Mouse (Mus musculus): ENCODE measurements around the gene Pml.

DNA sequence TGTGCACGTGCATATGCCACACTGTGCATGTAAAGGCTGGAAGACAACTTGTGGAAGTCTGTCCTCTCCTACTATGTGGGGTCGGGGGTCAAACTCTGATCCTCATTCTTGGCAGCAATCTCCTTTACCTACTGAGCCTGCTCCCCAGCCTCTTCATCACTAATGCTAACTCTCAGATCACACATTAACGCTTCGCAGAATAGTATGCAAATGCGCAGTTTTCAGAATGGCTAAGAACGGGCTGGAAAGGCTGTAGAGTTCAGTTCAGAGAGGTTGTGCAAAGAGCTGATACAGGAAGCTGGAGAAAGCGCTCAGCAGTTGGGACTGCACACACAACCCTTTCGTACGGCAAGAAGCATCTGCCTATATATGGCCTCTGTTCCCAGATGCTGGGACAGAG is 23.3 kb upstream of the Pml start:
- TF ChIP-seq CTCF (IDR thresholded peaks at IDR 0.05; ENCODE audit: low read depth, low read length) (no peak), TAL1 (conservative IDR thresholded peaks at IDR 0.05; ENCODE audit: low read depth, low read length) (no peak)

Measured in G1E (cell line).